Mouse (Mus musculus): Measurements from ENCODE around the gene Ppp4r1.

Gene Ppp4r1

GRCm38 (mm10) chr17:65782551-65783141 lies at the start of gene Ppp4r1:
TSS of gene Ppp4r1 (plus strand) at chr17:65782573.
- peak; percentile 23 to 38 for DNase-seq (ENCODE audit: low read depth in 2 of 2, low spot score in 2 of 2)

- DNase-seq (ENCODE audit: low read depth in 2 of 2, low spot score in 2 of 2): no peak
These were observed 49.7 kb upstream of the Ppp4r1 start for GRCm38 (mm10) chr17:65732666-65733065.

- DNase-seq (ENCODE audit: low read depth in 2 of 2, low spot score in 2 of 2): no peak
These were observed 47.3 kb upstream of the Ppp4r1 start for GRCm38 (mm10) chr17:65735088-65735487.

GRCm38 (mm10) chr17:65737175-65737574 lies 45.2 kb upstream of the Ppp4r1 start:
- no peak for DNase-seq (ENCODE audit: low read depth in 2 of 2, low spot score in 2 of 2)

- DNase-seq (ENCODE audit: low read depth in 2 of 2, low spot score in 2 of 2): no peak
These were observed 44.8 kb upstream of the Ppp4r1 start for GRCm38 (mm10) chr17:65737622-65738021.

GRCm38 (mm10) chr17:65739874-65740725 lies 42.3 kb upstream of the Ppp4r1 start:
- no peak for DNase-seq (ENCODE audit: low read depth in 2 of 2, low spot score in 2 of 2)

GRCm38 (mm10) chr17:65741565-65741964 lies 40.8 kb upstream of the Ppp4r1 start:
- DNase-seq (ENCODE audit: low read depth in 2 of 2, low spot score in 2 of 2): no peak

GRCm38 (mm10) chr17:65742245-65742905 lies 40.0 kb upstream of the Ppp4r1 start:
- DNase-seq (ENCODE audit: low read depth in 2 of 2, low spot score in 2 of 2): no peak

GRCm38 (mm10) chr17:65742969-65743368 lies 39.4 kb upstream of the Ppp4r1 start:
- DNase-seq (ENCODE audit: low read depth in 2 of 2, low spot score in 2 of 2): no peak

- DNase-seq (ENCODE audit: low read depth in 2 of 2, low spot score in 2 of 2): no peak
These were observed 38.6 kb upstream of the Ppp4r1 start for GRCm38 (mm10) chr17:65743664-65744330.

GRCm38 (mm10) chr17:65746314-65746713 lies 36.1 kb upstream of the Ppp4r1 start:
- no peak for DNase-seq (ENCODE audit: low read depth in 2 of 2, low spot score in 2 of 2)

GRCm38 (mm10) chr17:65748997-65749396 lies 33.4 kb upstream of the Ppp4r1 start:
- no peak for DNase-seq (ENCODE audit: low read depth in 2 of 2, low spot score in 2 of 2)

GRCm38 (mm10) chr17:65749803-65750202 lies 32.6 kb upstream of the Ppp4r1 start:
- no peak for DNase-seq (ENCODE audit: low read depth in 2 of 2, low spot score in 2 of 2)

GRCm38 (mm10) chr17:65750301-65750700 lies 32.1 kb upstream of the Ppp4r1 start:
- no peak for DNase-seq (ENCODE audit: low read depth in 2 of 2, low spot score in 2 of 2)

- DNase-seq (ENCODE audit: low read depth in 2 of 2, low spot score in 2 of 2): no peak
These were observed 29.2 kb upstream of the Ppp4r1 start for GRCm38 (mm10) chr17:65753130-65753529.

GRCm38 (mm10) chr17:65755857-65756256 lies 26.5 kb upstream of the Ppp4r1 start:
- DNase-seq (ENCODE audit: low read depth in 2 of 2, low spot score in 2 of 2): no peak

GRCm38 (mm10) chr17:65757150-65757549 lies 25.2 kb upstream of the Ppp4r1 start:
- DNase-seq (ENCODE audit: low read depth in 2 of 2, low spot score in 2 of 2): no peak

- no peak for DNase-seq (ENCODE audit: low read depth in 2 of 2, low spot score in 2 of 2)
These were observed 19.2 kb upstream of the Ppp4r1 start for GRCm38 (mm10) chr17:65763221-65763620.

GRCm38 (mm10) chr17:65768486-65768885 lies 13.9 kb upstream of the Ppp4r1 start:
- no peak for DNase-seq (ENCODE audit: low read depth in 2 of 2, low spot score in 2 of 2)

GRCm38 (mm10) chr17:65770982-65771915 lies 11.1 kb upstream of the Ppp4r1 start:
- DNase-seq (ENCODE audit: low read depth in 2 of 2, low spot score in 2 of 2): no peak
